Mouse (Mus musculus) midbrain, embryonic 11.5 days (tissue): ENCODE measurements around the gene Ddx58. TPM values are rescaled to one million over a fixed set of nuclear protein-coding genes. Genes with fewer than 3 reads are reported as not detected.

Source experiments
- ATAC-seq: fragments of 200-750 bp; cut with Nextera tagmentation; 2 replicates; pipeline ENCODE4 v1.8.0; 2017; ENCODE audit warnings: moderate TSS enrichment, moderate library complexity; ENCODE audit not compliant: low FRiP score
- DNase-seq: peaks from one replicate; pipeline ENCODE4 v3.0.0; 2015; ENCODE audit warnings: low spot score; ENCODE audit errors: missing footprints
- H3K27ac ChIP-seq: fragments of 300-500 bp; sonication (generic); 2 replicates; pipeline ENCODE4 v1.5.1; 2014; ENCODE audit warnings: low read depth, low read length
- H3K27me3 ChIP-seq: fragments of 300-500 bp; sonication (generic); 2 replicates; pipeline ENCODE4 v1.6.1; 2014; ENCODE audit warnings: mild to moderate bottlenecking, low read length, moderate library complexity, mixed read lengths; ENCODE audit not compliant: control insufficient read depth, insufficient read depth
- H3K36me3 ChIP-seq: fragments of 300-500 bp; sonication (generic); 2 replicates; pipeline ENCODE4 v1.6.1; 2014; ENCODE audit warnings: mild to moderate bottlenecking, low read length, moderate library complexity, mixed read lengths; ENCODE audit not compliant: control insufficient read depth, insufficient read depth
- H3K4me1 ChIP-seq: fragments of 300-500 bp; sonication (generic); 2 replicates; pipeline ENCODE4 v1.6.1; 2014; ENCODE audit warnings: low read length; ENCODE audit not compliant: control insufficient read depth, insufficient read depth
- H3K4me2 ChIP-seq: fragments of 300-500 bp; sonication (generic); 2 replicates; pipeline ENCODE4 v1.6.1; 2014; ENCODE audit warnings: mild to moderate bottlenecking, moderate library complexity
- H3K4me3 ChIP-seq: fragments of 300-500 bp; sonication (generic); 2 replicates; pipeline ENCODE4 v1.5.1; 2014; ENCODE audit warnings: low read depth, low read length
- H3K9ac ChIP-seq: fragments of 300-500 bp; sonication (generic); 2 replicates; pipeline ENCODE4 v1.6.1; 2014; ENCODE audit warnings: low read length
- H3K9me3 ChIP-seq: fragments of 300-500 bp; sonication (generic); 2 replicates; pipeline ENCODE4 v1.6.1; 2016; ENCODE audit warnings: low read length; ENCODE audit not compliant: control insufficient read depth
- WGBS: fragments of 180-500 bp; shearing (Covaris S2); extraction: QIAGEN DNeasy Blood & Tissue Kit; methylation state at CpG from one replicate; pipeline ENCODE4 v1.1.7; 2014; 5-methylcytosine and 5-hydroxymethylcytosine counted together
- polyA plus RNA-seq: library from polyadenylated mRNA; unstranded; fragments of >200 nt; fragmentation: Nextera tagmentation; extraction: Ambion mirVana; gene quantifications from 2 replicates; pipeline ENCODE4 v1.2.1, GENCODE M21; 2014

Gene Ddx58
- polyA plus RNA-seq, result 2.1 and 3.0 TPM in 2 replicates

GRCm38 (mm10) chr4:40239409-40240271 lies at the start of gene Ddx58:
Gene Ddx58, minus strand, starts transcription at chr4:40239828.
- WGBS, result 4% methylated on average over 34 of the region's 35 CpGs
- H3K27ac ChIP-seq, result no peak within 1 kb of the TSS
- H3K9ac ChIP-seq, result peak within 1 kb of the TSS; percentile 35

GRCm38 (mm10) chr4:40289046-40289445 lies 49.4 kb upstream of the Ddx58 start:
- Histone ChIP-seq H3K9me3 (no peaks in the 10 kb centered on the region), H3K4me3 (no peak overlapping the region), H3K4me1 (no peaks in the 10 kb centered on the region), H3K9ac (no peak overlapping the region), H3K36me3 (no peaks in the 10 kb centered on the region), H3K27ac (no peak overlapping the region), H3K4me2 (no peak overlapping the region), H3K27me3 (no peaks in the 10 kb centered on the region)
- no peak for DNase-seq
- no peak for ATAC-seq
- 94% methylated on average over 2 of the region's 2 CpGs for WGBS

More at GRCm38 (mm10) chr4:40239409-40240271, at the start of gene Ddx58:
- no peaks in the 10 kb centered on the region for H3K9me3 ChIP-seq
- ATAC-seq, result peak; percentile 64
- peak; percentile 93 for DNase-seq
- peak within 1 kb of the TSS; percentile 52 for H3K4me2 ChIP-seq
- peaks cover 5% of the 10 kb centered on the region; the same call in 1 of the 2 replicates for H3K4me1 ChIP-seq
- peak within 1 kb of the TSS; percentile 34 for H3K4me3 ChIP-seq
- no peaks in the 10 kb centered on the region for H3K36me3 ChIP-seq
- H3K27me3 ChIP-seq, result no peaks in the 10 kb centered on the region

- WGBS, result 83% methylated on average over 6 of the region's 6 CpGs
- Histone ChIP-seq H3K27ac (no peak overlapping the region), H3K4me3 (no peak overlapping the region), H3K9me3 (no peaks in the 10 kb centered on the region), H3K4me1 (no peaks in the 10 kb centered on the region), H3K36me3 (no peaks in the 10 kb centered on the region), H3K4me2 (no peak overlapping the region), H3K27me3 (no peaks in the 10 kb centered on the region), H3K9ac (no peak overlapping the region)
- DNase-seq (no peak), ATAC-seq (no peak)
These were observed 47.8 kb upstream of the Ddx58 start for GRCm38 (mm10) chr4:40287415-40287814.

GRCm38 (mm10) chr4:40285582-40285981 lies 46.0 kb upstream of the Ddx58 start:
- WGBS, result 24% methylated on average over 4 of the region's 4 CpGs
- Histone ChIP-seq H3K27me3 (no peaks in the 10 kb centered on the region), H3K4me2 (no peak overlapping the region), H3K9me3 (no peaks in the 10 kb centered on the region), H3K4me3 (no peak overlapping the region), H3K4me1 (no peaks in the 10 kb centered on the region), H3K9ac (no peak overlapping the region), H3K36me3 (no peaks in the 10 kb centered on the region), H3K27ac (no peak overlapping the region)
- peak; percentile 66; the same call in 1 of the 2 replicates for ATAC-seq
- peak; percentile 91 for DNase-seq

GRCm38 (mm10) chr4:40279276-40279900 lies 39.8 kb upstream of the Ddx58 start, which contains the start of gene Ndufb6:
Gene Ndufb6, minus strand, starts transcription at chr4:40279421.
- peak; percentile 100 for DNase-seq
- H3K4me3 ChIP-seq, result peak within 1 kb of the TSS; percentile 89
- H3K9me3 ChIP-seq, result no peaks in the 10 kb centered on the region
- WGBS, result 1% methylated on average over 36 of the region's 36 CpGs
- H3K27me3 ChIP-seq, result no peaks in the 10 kb centered on the region
- H3K36me3 ChIP-seq, result peaks cover 5% of the 10 kb centered on the region; the same call in 1 of the 2 replicates
- peak within 1 kb of the TSS; percentile 93 for H3K4me2 ChIP-seq
- peak; percentile 98 for ATAC-seq
- peak within 1 kb of the TSS; percentile 87 for H3K9ac ChIP-seq
- peak within 1 kb of the TSS; percentile 28; the same call in 1 of the 2 replicates for H3K27ac ChIP-seq
- peaks cover 6% of the 10 kb centered on the region for H3K4me1 ChIP-seq

- Histone ChIP-seq H3K4me1 (peaks cover 6% of the 10 kb centered on the region), H3K9me3 (no peaks in the 10 kb centered on the region), H3K27ac (no peak overlapping the region; the same call in 1 of the 2 replicates), H3K4me3 (peak overlapping the region; percentile 89), H3K9ac (peak overlapping the region; percentile 87), H3K36me3 (peaks cover 5% of the 10 kb centered on the region; the same call in 1 of the 2 replicates), H3K27me3 (no peaks in the 10 kb centered on the region), H3K4me2 (peak overlapping the region; percentile 93)
- DNase-seq (no peak), ATAC-seq (peak; percentile 85)
- whole genome bisulfite sequencing, result under 1% methylated on average over 21 of the region's 21 CpGs
These were observed 39.2 kb upstream of the Ddx58 start for GRCm38 (mm10) chr4:40278880-40279275.

- H3K27ac ChIP-seq, result peak within 1 kb of the TSS; percentile 85
- H3K9ac ChIP-seq, result peak within 1 kb of the TSS; percentile 92
- DNase-seq (peak; percentile 99), ATAC-seq (peak; percentile 94)
- H3K4me3 ChIP-seq, result peak within 1 kb of the TSS; percentile 81
- peaks cover 10% of the 10 kb centered on the region for H3K4me1 ChIP-seq
- peak within 1 kb of the TSS; percentile 83 for H3K4me2 ChIP-seq
- H3K27me3 ChIP-seq, result no peaks in the 10 kb centered on the region
- peaks cover 2% of the 10 kb centered on the region; the same call in 1 of the 2 replicates for H3K36me3 ChIP-seq
- under 1% methylated on average over 38 of the region's 38 CpGs for WGBS
- H3K9me3 ChIP-seq, result no peaks in the 10 kb centered on the region
These were observed 29.9 kb upstream of the Ddx58 start, which contains the start of the genes Smim27 and Topors for GRCm38 (mm10) chr4:40269430-40270032. Gene Smim27, plus strand, starts transcription at chr4:40269579. Gene Topors, minus strand, starts transcription at chr4:40269850.

- no peaks in the 10 kb centered on the region for H3K9me3 ChIP-seq
- peak overlapping the region; percentile 83 for H3K4me2 ChIP-seq
- peak overlapping the region; percentile 81 for H3K4me3 ChIP-seq
- H3K9ac ChIP-seq, result peak overlapping the region; percentile 92
- under 1% methylated on average over 16 of the region's 16 CpGs for WGBS
- ATAC-seq, result peak; percentile 1
- peaks cover 10% of the 10 kb centered on the region for H3K4me1 ChIP-seq
- no peaks in the 10 kb centered on the region for H3K27me3 ChIP-seq
- peaks cover 2% of the 10 kb centered on the region; the same call in 1 of the 2 replicates for H3K36me3 ChIP-seq
- H3K27ac ChIP-seq, result peak overlapping the region; percentile 85
- no peak for DNase-seq
These were observed 29.2 kb upstream of the Ddx58 start for GRCm38 (mm10) chr4:40268835-40269234.
